Mouse (Mus musculus) left cerebral cortex, adult 6 months (tissue): ENCODE results near the gene Pla2g5. TPM values are rescaled to one million over a fixed set of nuclear protein-coding genes. Genes with fewer than 3 reads are reported as not detected.

ENCODE experiments used
- long read RNA-seq, 2 experiments: library from polyadenylated mRNA; unstranded; transcript quantifications; one replicate each; pipeline ENCODE4 v2.0.0; 2019 to 2020
- polyA plus RNA-seq: library from polyadenylated mRNA; unstranded; fragments of <200 nt; fragmentation: Nextera tagmentation; gene quantifications from 2 replicates; pipeline ENCODE4 v1.2.3, GENCODE M21; 2021

Pla2g5 gene
- polyA plus RNA-seq: 0.53 and 2.5 TPM in 2 replicates
- long read RNA-seq, experiment 1, transcript Pla2g5-203 (5 exons, 1,976 nt): major isoform, 8 of 14 reads
- long read RNA-seq, experiment 1, partial matches to known transcripts: 0 of 14 reads
- long read RNA-seq, experiment 1, other reads (novel, unspliced or antisense): 3 of 14 reads
- long read RNA-seq, experiment 2, partial matches to known transcripts: 0 of 2 reads
- long read RNA-seq, experiment 2, other reads (novel, unspliced or antisense): 1 of 2 reads

GRCm38 (mm10) chr4:138863344-138863998, at the start of gene Pla2g5:
Gene Pla2g5 (minus strand): TSS chr4:138863482.

DNA sequence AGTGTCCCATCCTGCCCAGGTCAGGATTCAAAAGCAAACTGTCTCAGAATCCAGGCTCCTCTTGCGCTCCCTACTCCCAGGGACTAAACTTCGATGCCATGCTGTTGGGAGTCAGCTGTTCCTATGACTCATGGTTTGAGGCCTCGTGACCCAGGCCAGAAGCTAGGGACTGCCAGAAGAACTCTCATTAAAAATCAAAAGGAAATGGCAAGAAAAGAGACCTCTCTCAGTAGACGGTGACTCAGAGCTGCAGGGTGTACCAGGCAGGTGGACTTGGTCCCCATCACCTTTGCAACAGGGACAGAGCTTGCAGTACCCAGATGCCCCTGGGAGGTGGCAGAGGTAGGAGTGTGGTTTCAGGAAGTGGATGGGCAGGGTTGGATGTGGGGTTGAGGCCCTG, 14.4 kb upstream of the Pla2g5 start, which contains the start of gene Pla2g2e:
Pla2g2e (plus strand) TSS at position 212 of the 400 bp plus-strand sequence.

GRCm38 (mm10) chr4:138873864-138874263, 10.6 kb upstream of the Pla2g5 start, which contains the start of gene Gm13030:
Gene Gm13030 (minus strand): TSS chr4:138873964.

DNA sequence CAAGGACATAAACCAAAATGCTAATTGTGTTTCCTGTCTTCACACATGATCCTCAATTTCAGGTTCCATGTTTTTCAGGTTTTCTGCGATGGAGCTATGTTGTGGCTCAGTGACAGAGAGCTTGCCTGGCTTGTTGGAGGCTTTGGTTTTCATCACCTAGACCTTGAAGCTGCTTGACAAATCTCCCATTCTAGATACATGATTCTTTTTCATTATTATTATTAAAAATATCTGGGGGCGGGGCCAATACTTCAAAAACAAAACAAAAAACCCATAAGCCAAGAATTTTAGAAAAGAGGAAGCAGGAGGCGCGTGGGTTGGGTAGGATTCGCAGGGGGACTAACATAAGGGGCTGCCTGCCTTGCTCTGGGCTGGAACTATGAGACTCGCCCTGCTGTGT, 87.8 kb downstream of the Pla2g5 start, which contains the start of gene Pla2g2d:
Pla2g2d (plus strand) TSS at position 301 of the 400 bp plus-strand sequence.

DNA sequence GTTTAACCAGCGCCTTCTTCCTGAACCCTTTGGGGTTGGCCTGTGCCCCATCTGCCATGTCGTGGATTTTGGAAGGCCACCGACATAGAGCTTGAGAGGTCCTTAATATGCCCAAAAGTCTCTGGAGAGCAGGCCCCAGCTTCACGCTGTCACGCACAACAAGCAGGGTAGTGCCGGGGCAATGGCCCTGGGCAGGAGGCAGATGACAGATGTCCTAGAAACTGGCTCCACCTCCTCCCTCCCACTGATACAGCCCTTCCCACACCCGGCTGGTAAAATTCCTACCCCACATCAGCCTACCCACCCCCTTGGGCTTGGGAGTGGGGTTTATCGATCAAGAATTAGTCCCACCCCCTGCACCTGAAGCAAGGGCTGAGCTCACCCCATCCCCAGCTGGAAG, 105.9 kb downstream of the Pla2g5 start, which contains the start of gene Pla2g2f:
Pla2g2f (minus strand) TSS at position 211 of the 400 bp plus-strand sequence.

Other genes with a start within 250 kb of the Pla2g5 start
- gene Vwa5b1, start 227.6 kb downstream of the Pla2g5 start, polyA plus RNA-seq: 1.1 TPM in 2 replicates
- gene Pla2g2c, start 138.7 kb downstream of the Pla2g5 start, polyA plus RNA-seq: 0.25 and 0.65 TPM in 2 replicates
- gene Ubxn10, start 126.3 kb downstream of the Pla2g5 start, polyA plus RNA-seq: 0.65 and 0.89 TPM in 2 replicates
- not detected in 2 replicates for gene Pla2g2f, start 105.9 kb downstream of the Pla2g5 start, polyA plus RNA-seq
- gene Pla2g2d, start 87.7 kb downstream of the Pla2g5 start, polyA plus RNA-seq: 0.38 and 0.53 TPM in 2 replicates
- not detected in 2 replicates for gene Gm13030, start 10.5 kb upstream of the Pla2g5 start, polyA plus RNA-seq
- not detected in 2 replicates for gene Pla2g2e, start 14.5 kb upstream of the Pla2g5 start, polyA plus RNA-seq
- 1.4 and 9.0 TPM in 2 replicates for gene Otud3, start 50.5 kb upstream of the Pla2g5 start, polyA plus RNA-seq
- not detected in 2 replicates for gene Rnf186, start 103.6 kb upstream of the Pla2g5 start, polyA plus RNA-seq
- gene Tmco4, start 109.4 kb upstream of the Pla2g5 start, polyA plus RNA-seq: 1.8 and 3.3 TPM in 2 replicates
- 2.1 and 3.7 TPM in 2 replicates for gene Htr6, start 212.1 kb upstream of the Pla2g5 start, polyA plus RNA-seq
- gene Nbl1, start 229.5 kb upstream of the Pla2g5 start, polyA plus RNA-seq: 25.4 and 111 TPM in 2 replicates